Mouse (Mus musculus) bone marrow, adult 2 months (tissue): ENCODE measurements at regions not wholly inside any gene's neighbourhood (a gene's known extent, or its start where the extent isn't known, plus 50 kb on each side); places are given as distances from the start of the nearest gene placed in this dataset.

ENCODE experiments used
- H3K27ac ChIP-seq: fragments of 200-500 bp; 2 replicates; pipeline ENCODE4 v1.5.1; 2012; ENCODE audit warnings: low read depth, mild to moderate bottlenecking, control low read depth, inconsistent platforms, low read length; ENCODE audit not compliant: control insufficient read depth, poor library complexity, insufficient read depth
- H3K4me1 ChIP-seq: fragments of 200-500 bp; 2 replicates; pipeline ENCODE4 v1.6.1; 2011; ENCODE audit warnings: low read length; ENCODE audit not compliant: control insufficient read depth, insufficient read depth
- H3K4me3 ChIP-seq: fragments of 200-500 bp; replicated peaks from 2 replicates; pipeline ENCODE3; 2011; ENCODE audit warnings: mild to moderate bottlenecking, low read depth, low read length, control low read depth; ENCODE audit not compliant: control insufficient read depth
- CTCF ChIP-seq: fragments of 200-500 bp; IDR thresholded peaks from 2 replicates; pipeline ENCODE4 v1.5.1; 2011; ENCODE audit warnings: low read length, control low read depth; ENCODE audit not compliant: control insufficient read depth, insufficient read depth
- POLR2A ChIP-seq: fragments of 200-500 bp; IDR thresholded peaks from 2 replicates; pipeline ENCODE4 v1.6.1; 2011; ENCODE audit warnings: low read depth, mild to moderate bottlenecking, control low read depth, low read length, borderline replicate concordance; ENCODE audit not compliant: control insufficient read depth
- WGBS: fragments of 180-500 bp; shearing (Covaris S2); methylation state at CpG from one replicate; pipeline ENCODE4 v1.1.7; 2018; 5-methylcytosine and 5-hydroxymethylcytosine counted together

DNA sequence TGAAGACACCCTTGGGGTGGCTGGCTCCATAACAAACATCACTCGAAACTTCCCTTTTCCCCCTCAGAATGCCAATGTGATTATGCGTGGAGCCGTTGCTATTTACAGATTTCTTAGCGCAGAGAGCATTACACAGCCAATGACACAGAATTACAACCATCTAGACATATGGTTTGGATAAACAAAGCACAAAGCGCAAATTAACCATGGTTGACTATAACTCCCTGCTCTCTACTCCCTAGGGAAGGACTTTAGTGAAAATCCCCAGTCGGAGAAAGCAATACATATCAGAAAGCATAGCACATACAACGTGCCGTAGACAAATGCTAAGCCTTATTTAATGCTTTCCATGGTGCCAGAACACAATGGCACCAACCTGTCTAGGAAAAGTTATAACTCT is 131.8 kb downstream of the Tshz3 start:
- WGBS = 75% methylated on average over 8 of the region's 8 CpGs
- Histone ChIP-seq H3K4me1 (no peaks in the 10 kb centered on the region), H3K4me3 (no peak overlapping the region), H3K27ac (no peak overlapping the region)
- TF ChIP-seq CTCF = no peak
- TF ChIP-seq POLR2A = no peak

DNA sequence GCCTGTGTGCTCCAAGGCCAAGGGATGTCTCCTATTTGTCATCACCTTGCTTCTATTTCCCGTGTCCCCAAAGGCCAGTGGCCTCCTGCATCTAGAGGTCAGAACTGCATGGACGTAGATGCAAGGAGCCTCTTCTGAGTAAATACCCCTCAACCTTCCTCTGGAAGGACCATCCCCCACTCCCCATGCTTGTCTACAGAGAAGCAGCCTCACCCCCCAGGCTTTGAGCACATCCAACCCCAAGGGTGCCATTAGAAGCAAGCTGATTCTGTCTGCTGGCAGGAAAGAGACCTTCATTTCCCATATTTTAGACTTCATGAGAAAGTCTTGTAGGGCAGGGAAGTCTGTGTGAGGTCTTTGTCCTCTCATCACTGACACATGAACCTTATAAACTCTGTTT is 132.2 kb downstream of the Tshz3 start:
- TF ChIP-seq CTCF (no peak), POLR2A (no peak)
- 79% methylated on average over 2 of the region's 2 CpGs for WGBS
- Histone ChIP-seq H3K4me1 (no peaks in the 10 kb centered on the region), H3K27ac (no peak overlapping the region), H3K4me3 (no peak overlapping the region)

- WGBS = 69% methylated on average over 2 of the region's 2 CpGs
- no peaks in the 10 kb centered on the region for H3K4me1 ChIP-seq
- no peak overlapping the region for H3K4me3 ChIP-seq
- no peak for TF ChIP-seq CTCF
- TF ChIP-seq POLR2A = no peak
- H3K27ac ChIP-seq = no peak overlapping the region
These were observed 150.4 kb downstream of the Tshz3 start for GRCm38 (mm10) chr7:36848279-36848678.

GRCm38 (mm10) chr7:36851275-36851889 is 153.5 kb downstream of the Tshz3 start:
- TF ChIP-seq POLR2A (no peak), CTCF (no peak)
- Histone ChIP-seq H3K27ac (no peak overlapping the region), H3K4me1 (no peaks in the 10 kb centered on the region), H3K4me3 (no peak overlapping the region)
- 42% methylated on average over 4 of the region's 4 CpGs for WGBS

- H3K27ac ChIP-seq = no peak overlapping the region
- TF ChIP-seq POLR2A (no peak), CTCF (no peak)
- no peaks in the 10 kb centered on the region for H3K4me1 ChIP-seq
- H3K4me3 ChIP-seq = no peak overlapping the region
These were observed 156.4 kb downstream of the Tshz3 start for GRCm38 (mm10) chr7:36854308-36854707.

- WGBS = 89% methylated on average over 7 of the region's 7 CpGs
- TF ChIP-seq POLR2A (no peak), CTCF (no peak)
- Histone ChIP-seq H3K27ac (no peak overlapping the region), H3K4me3 (no peak overlapping the region), H3K4me1 (no peaks in the 10 kb centered on the region)
These were observed 161.5 kb downstream of the Tshz3 start for GRCm38 (mm10) chr7:36859428-36859827.

DNA sequence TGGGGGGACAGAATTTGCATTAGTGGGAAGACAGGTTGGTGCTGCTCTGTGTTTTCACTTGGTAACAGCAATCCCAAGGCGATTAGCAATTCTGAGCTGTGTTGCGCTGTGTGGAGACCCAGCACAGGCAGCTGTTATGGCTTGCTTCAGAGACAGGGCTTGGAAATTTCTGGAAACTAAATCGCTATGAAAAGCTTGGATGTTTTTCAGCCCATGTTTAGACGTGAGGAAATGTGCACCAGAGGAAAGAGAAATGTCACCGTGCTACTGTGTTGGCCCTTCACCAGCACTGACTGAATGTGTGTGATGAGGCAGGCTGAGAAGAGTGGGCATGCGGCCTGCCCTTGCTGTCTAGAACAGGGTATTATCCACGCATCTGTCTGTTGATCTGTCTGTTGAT is 164.6 kb downstream of the Tshz3 start:
- H3K4me1 ChIP-seq = no peaks in the 10 kb centered on the region
- no peak overlapping the region for H3K27ac ChIP-seq
- no peak overlapping the region for H3K4me3 ChIP-seq
- 82% methylated on average over 7 of the region's 7 CpGs for WGBS
- no peak for TF ChIP-seq POLR2A
- no peak for TF ChIP-seq CTCF

GRCm38 (mm10) chr7:36863745-36864144 is 165.8 kb downstream of the Tshz3 start:
- Histone ChIP-seq H3K4me3 (no peak overlapping the region), H3K4me1 (no peaks in the 10 kb centered on the region), H3K27ac (no peak overlapping the region)
- 73% methylated on average over 5 of the region's 5 CpGs for WGBS
- no peak for TF ChIP-seq CTCF
- no peak for TF ChIP-seq POLR2A

GRCm38 (mm10) chr7:36864675-36865074 is 166.8 kb downstream of the Tshz3 start:
- WGBS = 64% methylated on average over 4 of the region's 4 CpGs
- Histone ChIP-seq H3K4me1 (no peaks in the 10 kb centered on the region), H3K27ac (no peak overlapping the region), H3K4me3 (no peak overlapping the region)
- TF ChIP-seq POLR2A (no peak), CTCF (no peak)
